Mouse (Mus musculus): ENCODE data around the gene Gpatch2.
A peak's percentile ranks its signal among the peaks of the same experiment; 100 is the strongest.

The Gpatch2 gene

DNA sequence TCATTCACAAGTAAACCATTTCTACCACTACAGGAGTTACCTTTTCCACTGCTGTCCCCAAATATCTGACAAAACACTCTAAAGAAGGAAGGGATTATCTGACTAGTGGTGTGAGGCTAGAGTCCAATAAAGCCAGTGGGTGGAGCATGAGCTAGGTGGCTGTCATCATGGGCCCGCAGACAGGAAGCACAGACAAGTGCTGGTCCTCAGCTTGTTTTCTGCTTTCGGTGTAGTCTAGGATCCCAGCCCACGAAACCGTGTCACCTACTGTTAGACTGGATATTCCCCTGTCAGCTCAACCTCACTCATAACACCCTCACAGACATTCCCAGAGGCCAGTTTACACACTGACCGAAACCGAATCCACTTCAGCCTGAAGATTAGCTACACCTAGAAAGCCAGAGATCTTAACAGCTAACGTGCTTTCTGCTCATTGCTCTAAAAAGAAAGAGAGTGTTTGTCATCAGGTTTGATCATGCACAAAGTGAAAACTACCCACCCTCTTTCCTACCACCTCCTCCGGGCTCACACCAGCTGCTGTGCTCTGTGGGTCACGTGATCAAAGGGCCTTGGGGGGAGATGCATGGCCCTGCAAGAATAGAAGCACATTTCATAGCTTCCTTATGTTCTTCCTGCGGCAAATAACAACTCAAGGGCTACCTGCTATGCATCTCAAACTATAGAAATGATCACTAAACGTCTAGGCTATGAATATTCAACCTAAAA lies 161.8 kb downstream of the Gpatch2 start:
- DNase-seq, result no peak

DNA sequence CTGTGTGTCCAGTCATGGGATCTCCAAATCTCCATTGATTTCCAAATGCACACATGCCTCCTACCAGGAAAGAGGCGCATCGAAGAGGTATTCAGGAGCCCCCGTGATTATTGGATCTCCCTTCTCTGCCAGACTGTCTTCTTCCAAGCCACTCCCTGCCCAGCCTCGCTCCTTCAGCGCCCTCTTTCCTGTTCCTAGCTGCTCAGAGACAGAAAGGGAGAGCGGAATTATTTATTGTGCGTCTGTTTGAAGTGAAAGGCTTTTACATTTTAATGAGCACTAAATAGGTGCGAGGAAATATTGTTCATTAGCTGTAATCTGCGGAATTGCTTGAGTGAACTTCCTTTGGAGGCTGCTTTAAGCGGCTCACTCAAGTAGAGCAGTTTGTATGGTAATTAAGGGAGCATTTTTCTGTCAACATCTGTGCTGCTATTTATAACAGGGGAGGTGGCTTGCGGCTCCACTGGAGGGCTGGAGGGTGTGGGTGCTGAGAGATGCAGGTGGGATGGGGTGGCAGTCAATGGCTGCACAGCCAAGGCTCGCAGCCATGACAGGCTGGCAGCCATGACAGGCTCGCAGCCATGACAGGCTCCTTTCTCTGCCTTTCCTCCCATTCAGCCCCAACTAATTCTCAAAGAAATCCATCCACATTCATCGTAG lies 162.7 kb downstream of the Gpatch2 start:
- DNase-seq, result peak in 1 of 2 experiments; percentile 34

DNA sequence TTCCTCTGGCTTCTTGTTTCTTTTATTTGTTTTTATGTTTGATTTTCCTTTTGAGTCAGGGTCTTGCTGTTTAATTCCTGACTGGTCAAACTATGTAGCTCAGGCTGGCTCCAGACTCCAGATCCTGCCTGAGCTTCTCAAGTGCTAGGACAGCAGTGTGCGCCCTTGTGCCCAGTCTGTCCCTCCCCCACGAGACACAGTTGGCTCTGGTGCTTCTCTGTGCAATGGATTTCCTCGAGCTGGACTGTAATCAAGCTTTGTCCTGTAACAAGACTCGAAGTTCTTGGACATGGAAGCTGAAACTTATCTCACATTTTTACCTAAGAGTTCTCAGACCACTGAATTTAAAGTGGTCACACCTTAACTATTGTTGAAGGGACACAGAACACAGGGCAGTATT lies 174.2 kb downstream of the Gpatch2 start:
- DNase-seq, result no peak

DNA sequence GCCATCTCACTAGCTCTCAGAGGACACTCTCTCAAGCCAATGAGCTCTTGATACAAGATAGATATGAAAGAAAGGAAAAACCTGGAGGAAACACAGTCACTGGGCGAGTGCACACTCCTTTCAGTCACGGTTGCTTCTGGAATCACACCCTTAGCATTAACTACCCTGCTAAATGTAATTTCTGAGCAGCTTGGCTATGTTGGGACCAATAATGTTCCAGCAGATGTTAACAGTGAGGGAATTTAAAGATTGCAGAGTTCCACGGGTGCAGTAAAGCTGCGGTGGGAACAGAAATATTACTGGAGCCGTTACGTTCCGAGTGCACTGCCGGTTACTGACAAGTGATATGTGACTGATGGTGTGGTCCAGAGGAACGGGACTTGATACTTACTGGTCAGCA lies 185.5 kb downstream of the Gpatch2 start:
- no peak for DNase-seq

Measured in kidney, postnatal 25 days (tissue).